Mouse (Mus musculus) testis, adult 2 months (tissue): ENCODE measurements around the gene Olfr109.

ENCODE experiments used
- CTCF ChIP-seq: fragments of 200-500 bp; IDR thresholded peaks from 2 replicates; pipeline ENCODE4 v1.5.1; 2012; ENCODE audit warnings: low read depth, mild to moderate bottlenecking, inconsistent platforms, low read length, moderate library complexity; ENCODE audit not compliant: control insufficient read depth, insufficient read depth, insufficient replicate concordance
- POLR2A ChIP-seq: fragments of 200-500 bp; IDR thresholded peaks from 2 replicates; pipeline ENCODE4 v1.6.1; 2012; ENCODE audit warnings: low read depth, mild to moderate bottlenecking, inconsistent platforms, low read length, moderate library complexity; ENCODE audit not compliant: control insufficient read depth

- TF ChIP-seq CTCF (no peak), POLR2A (no peak)
These were observed 13.5 kb upstream of the Olfr109 start, which contains the start of gene Olfr108 for GRCm38 (mm10) chr17:37445180-37445579.
